Mouse (Mus musculus) Patski (cell line): ENCODE results near the gene Gtpbp2. TPM values are rescaled to one million over a fixed set of nuclear protein-coding genes. Genes with fewer than 3 reads are reported as not detected.

Experiments
- ATAC-seq: fragments of 100-300 bp; one replicate; pipeline ENCODE4 v1.8.0; 2021
- CTCF ChIA-PET: fragments of 350-600 bp; sonication (Branson Sonifier 250); formaldehyde crosslinking; loops from one replicate; lab custom pipeline; 2022; ENCODE audit warnings: inconsistent platforms; lab: Charles Lee
- POLR2A ChIA-PET: fragments of 350-600 bp; sonication (Branson Sonifier 250); formaldehyde crosslinking; loops from one replicate; lab custom pipeline; 2022; ENCODE audit warnings: antibody characterized with exemption, inconsistent platforms; lab: Charles Lee
- DNase-seq: peaks from one replicate; pipeline ENCODE4 v3.0.0-alpha.2; 2011; ENCODE audit warnings: low read depth, low spot score
- H3K27me3 ChIP-seq: fragments of 371-371 bp; one replicate; pipeline ENCODE4 v1.5.1; 2021
- CTCF ChIP-seq: fragments of 100-300 bp; IDR thresholded peaks from one replicate; pipeline ENCODE4 v1.5.1; 2021
- in situ Hi-C: fragments of 300-500 bp; cut with MboI; formaldehyde crosslinking; loops from 3 replicates; pipeline ENCODE4 v1.11.1; 2018; ENCODE audit warnings: low pct_unique_long_range_greater_than_20kb, mixed read lengths
- polyA plus RNA-seq: library from polyadenylated mRNA; unstranded; gene quantifications from one replicate; pipeline ENCODE4 v1.2.3, GENCODE M21; 2021

Gene Gtpbp2
- polyA plus RNA-seq, 1 experiment from 2014 or later, result 84.7 TPM

DNA sequence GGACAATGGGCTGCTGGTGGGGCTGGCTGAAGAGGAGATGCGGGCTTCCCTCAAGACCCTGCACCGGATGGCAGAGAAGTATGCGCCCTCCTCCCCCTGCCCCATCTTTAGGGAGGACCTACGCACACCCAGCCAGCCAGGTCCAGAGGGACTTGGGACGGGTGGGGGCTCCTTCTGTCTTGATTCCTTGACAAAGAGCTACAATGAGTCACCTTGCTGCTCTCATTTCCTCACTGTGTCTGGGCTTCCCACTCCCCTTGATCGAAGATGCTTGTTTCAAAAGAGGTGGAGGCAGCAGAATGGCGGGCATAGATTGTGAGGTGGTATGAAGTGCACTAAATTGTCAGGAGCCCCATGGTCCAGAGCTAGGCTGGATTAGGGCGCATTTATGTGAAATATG lies 3.5 kb downstream of the Gtpbp2 start:
- ChIA-PET POLR2A (no interaction called here), CTCF (no interaction called here)
- no peaks in the 10 kb centered on the region for H3K27me3 ChIP-seq
- no peak for ATAC-seq
- in situ Hi-C loops, result no loop called here
- DNase-seq, result no peak
- TF ChIP-seq CTCF, result no peak

DNA sequence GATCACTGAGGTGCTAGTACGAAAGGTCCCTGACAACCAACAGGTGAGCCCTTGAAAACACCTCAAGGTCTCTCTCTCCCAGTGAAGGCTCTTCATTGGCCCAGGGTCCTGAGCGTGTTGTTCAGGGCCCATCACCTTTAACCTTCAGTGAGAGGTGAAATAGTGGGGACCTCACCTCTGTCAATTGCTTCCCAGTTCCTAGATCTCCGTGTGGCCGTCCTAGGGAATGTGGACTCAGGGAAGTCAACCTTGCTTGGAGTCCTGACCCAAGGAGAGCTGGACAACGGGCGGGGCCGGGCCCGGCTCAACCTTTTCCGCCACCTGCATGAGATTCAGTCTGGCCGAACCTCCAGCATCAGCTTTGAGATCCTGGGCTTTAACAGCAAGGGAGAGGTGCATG lies 4.0 kb downstream of the Gtpbp2 start:
- ChIA-PET CTCF (no interaction called here), POLR2A (no interaction called here)
- no peaks in the 10 kb centered on the region for H3K27me3 ChIP-seq
- no peak for TF ChIP-seq CTCF
- ATAC-seq, result no peak
- no peak for DNase-seq
- in situ Hi-C loops, result no loop called here

DNA sequence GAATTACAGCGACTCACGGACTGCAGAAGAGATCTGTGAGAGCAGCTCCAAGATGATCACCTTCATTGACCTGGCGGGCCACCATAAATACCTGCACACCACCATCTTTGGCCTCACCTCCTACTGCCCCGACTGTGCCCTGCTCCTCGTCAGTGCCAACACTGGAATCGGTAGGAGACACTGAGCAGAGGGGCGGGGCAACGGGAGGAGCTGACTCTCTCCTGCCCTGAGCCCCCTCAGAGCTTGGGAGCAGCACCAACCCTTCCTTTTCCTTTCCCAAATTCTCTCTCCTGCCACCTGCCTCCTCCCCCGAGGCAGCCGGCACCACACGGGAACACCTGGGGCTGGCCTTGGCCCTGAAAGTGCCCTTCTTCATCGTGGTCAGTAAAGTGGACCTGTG lies 4.6 kb downstream of the Gtpbp2 start:
- POLR2A ChIA-PET, result no interaction called here
- no peaks in the 10 kb centered on the region for H3K27me3 ChIP-seq
- no peak for TF ChIP-seq CTCF
- CTCF ChIA-PET, result no interaction called here
- no peak for ATAC-seq
- in situ Hi-C loops, result no loop called here
- DNase-seq, result no peak

DNA sequence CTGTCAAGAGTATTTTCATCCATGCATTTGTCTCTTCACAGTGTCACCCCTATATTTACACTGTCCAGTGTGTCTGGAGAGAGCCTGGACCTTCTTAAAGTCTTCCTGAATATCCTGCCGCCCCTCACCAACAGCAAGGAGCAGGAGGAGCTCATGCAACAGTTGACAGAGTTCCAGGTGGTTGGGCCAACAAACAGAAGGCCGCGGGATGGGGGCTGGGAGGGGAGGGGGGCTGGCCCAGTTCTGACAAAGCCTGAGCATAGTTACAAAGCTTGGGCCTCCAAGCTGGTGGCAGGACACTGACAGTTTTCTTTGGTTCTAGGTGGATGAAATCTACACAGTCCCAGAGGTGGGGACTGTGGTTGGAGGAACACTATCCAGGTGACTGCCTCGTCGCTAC lies 5.4 kb downstream of the Gtpbp2 start:
- no peak for DNase-seq
- ATAC-seq, result no peak
- in situ Hi-C loops, result no loop called here
- H3K27me3 ChIP-seq, result no peaks in the 10 kb centered on the region
- CTCF ChIA-PET, result no interaction called here
- no peak for TF ChIP-seq CTCF
- POLR2A ChIA-PET, result no interaction called here

DNA sequence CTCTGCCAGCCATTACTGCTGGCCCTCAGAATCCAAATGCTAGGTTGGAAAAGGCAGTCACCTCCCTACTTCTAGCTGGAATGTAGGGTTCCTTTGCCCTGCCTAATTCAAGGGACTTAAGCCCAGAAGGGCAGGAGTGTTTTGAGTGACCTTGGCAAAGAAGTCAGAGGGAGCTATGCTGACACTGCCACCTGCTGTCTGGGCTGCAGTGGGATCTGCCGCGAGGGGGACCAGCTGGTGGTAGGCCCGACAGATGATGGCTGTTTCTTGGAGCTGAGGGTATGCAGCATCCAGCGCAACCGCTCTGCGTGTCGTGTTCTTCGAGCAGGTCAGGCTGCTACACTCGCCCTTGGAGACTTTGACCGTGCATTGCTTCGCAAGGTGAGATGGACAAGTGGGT lies 6.2 kb downstream of the Gtpbp2 start:
- no peaks in the 10 kb centered on the region for H3K27me3 ChIP-seq
- POLR2A ChIA-PET, result no interaction called here
- DNase-seq (no peak), ATAC-seq (no peak)
- in situ Hi-C loops, result no loop called here
- TF ChIP-seq CTCF, result no peak
- CTCF ChIA-PET, result no interaction called here

GRCm38 (mm10) chr17:46168318-46168717 lies 7.5 kb downstream of the Gtpbp2 start:
- in situ Hi-C loops, result no loop called here
- ChIA-PET CTCF (interaction anchor here (0.9 kb wide), 1 partner anchor 31 kb away, joined by 3 read pairs; no protein-coding TSS in a partner anchor), POLR2A (no interaction called here)
- ATAC-seq (no peak), DNase-seq (no peak)
- no peak for TF ChIP-seq CTCF
- H3K27me3 ChIP-seq, result no peaks in the 10 kb centered on the region

DNA sequence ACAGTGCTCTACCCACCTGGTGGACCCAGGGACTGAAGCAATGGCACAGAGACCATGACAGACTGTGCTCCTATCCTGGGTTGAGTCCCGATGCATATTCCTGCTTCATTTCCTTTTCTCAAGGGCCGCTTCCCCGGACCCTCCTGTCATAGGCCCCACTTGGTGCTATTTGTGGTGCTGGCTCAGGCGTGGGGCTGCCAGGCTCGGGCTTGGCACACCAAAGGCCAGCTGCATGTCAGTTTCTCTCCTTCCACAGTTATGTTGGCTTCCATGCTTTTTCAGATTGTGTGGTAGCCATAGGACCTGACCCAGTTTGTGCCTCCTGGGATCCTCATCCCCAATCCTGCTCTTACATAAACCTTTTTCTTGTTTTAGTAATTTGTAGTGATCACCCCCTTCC lies 7.9 kb downstream of the Gtpbp2 start:
- TF ChIP-seq CTCF, result no peak
- ATAC-seq (no peak), DNase-seq (no peak)
- in situ Hi-C loops, result no loop called here
- no peaks in the 10 kb centered on the region for H3K27me3 ChIP-seq
- POLR2A ChIA-PET, result no interaction called here
- CTCF ChIA-PET, result no interaction called here

- TF ChIP-seq CTCF, result no peak
- ATAC-seq, result no peak
These were observed 9.7 kb downstream of the Gtpbp2 start for GRCm38 (mm10) chr17:46170538-46170937.

DNA sequence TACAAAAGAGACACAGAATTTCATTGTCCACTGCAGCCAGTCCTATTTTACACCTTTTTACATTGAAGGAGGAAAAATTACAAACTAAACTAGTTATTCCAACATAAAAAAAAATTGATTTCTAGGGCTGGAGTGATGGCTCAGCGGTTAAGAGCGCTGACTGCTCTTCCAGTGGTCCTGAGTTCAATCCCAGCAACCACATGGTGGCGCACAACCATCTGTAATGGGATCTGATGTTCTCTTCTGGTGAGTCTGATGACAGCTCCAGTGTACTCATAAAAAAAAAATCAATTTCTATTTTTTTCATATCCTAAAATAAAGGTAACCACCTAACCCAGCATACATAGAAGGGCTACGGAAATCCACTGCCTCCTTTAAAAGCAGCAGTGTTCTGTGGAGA lies 21.4 kb downstream of the Gtpbp2 start:
- ATAC-seq, result no peak
- POLR2A ChIA-PET, result interaction anchor here (0.6 kb wide), 1 partner anchor 34 kb away, joined by 3 read pairs; no protein-coding TSS in a partner anchor

More at GRCm38 (mm10) chr17:46170538-46170937, 9.7 kb downstream of the Gtpbp2 start:
- H3K27me3 ChIP-seq, result no peaks in the 10 kb centered on the region
- in situ Hi-C loops, result no loop called here
- POLR2A ChIA-PET, result no interaction called here
- CTCF ChIA-PET, result interaction anchor here (0.9 to 1.4 kb wide), 3 partner anchors 10 to 20 kb away, joined by 3 read pairs; no protein-coding TSS in a partner anchor
- DNase-seq, result no peak

DNA sequence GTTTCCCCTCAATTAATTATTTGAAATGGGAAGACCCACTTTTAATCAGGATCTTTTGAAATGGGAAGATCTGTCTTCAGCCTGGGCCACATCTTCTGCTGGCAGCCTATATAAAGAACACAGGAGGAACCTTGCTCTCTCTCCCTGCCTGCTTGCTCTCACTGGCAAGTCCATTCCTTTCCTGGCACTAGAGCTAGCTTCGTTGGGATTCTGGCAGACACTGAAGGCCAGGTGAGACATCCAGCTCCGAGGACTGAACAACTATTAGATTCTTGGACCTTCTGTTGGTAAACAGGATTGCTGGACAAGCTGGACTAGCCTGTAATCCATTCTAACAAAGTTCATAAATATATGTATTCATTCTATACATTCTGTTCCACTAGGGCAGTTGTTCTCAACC lies 28.0 kb downstream of the Gtpbp2 start:
- ChIA-PET POLR2A (no interaction called here), CTCF (no interaction called here)
- no peak for TF ChIP-seq CTCF
- no peaks in the 10 kb centered on the region for H3K27me3 ChIP-seq
- DNase-seq (no peak), ATAC-seq (no peak)
- in situ Hi-C loops, result no loop called here

More for the DNA sequence above, 21.4 kb downstream of the Gtpbp2 start:
- CTCF ChIA-PET, result interaction anchor here (1.0 kb wide), 1 partner anchor 10 kb away, joined by 4 read pairs; no protein-coding TSS in a partner anchor
- peak; percentile 55 for TF ChIP-seq CTCF
- no peak for DNase-seq
- in situ Hi-C loops, result no loop called here
- H3K27me3 ChIP-seq, result no peaks in the 10 kb centered on the region

DNA sequence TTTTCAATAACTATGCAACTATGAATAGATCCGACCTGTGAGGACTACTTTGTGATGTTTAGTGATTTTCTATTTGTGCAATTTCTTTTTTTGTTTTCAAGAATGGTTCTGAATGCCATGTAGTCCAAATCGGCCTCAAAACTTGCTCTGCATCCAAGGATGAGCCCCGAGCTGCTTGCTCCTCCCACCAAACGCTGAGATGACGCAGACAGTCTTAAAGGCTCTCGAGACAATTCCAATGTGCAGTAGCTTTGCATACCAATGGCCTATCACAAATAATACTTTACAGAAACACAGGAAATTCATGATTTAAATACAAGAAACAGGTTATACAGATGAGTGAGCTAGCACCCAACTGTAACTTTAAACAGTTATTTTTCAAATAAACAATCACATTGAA lies 40.3 kb downstream of the Gtpbp2 start:
- ChIA-PET CTCF (interaction anchor here (1.4 kb wide), 1 partner anchor 28 kb away, joined by 4 read pairs; no protein-coding TSS in a partner anchor), POLR2A (interaction anchor here (0.9 kb wide), 1 partner anchor 41 kb away, joined by 3 read pairs; no protein-coding TSS in a partner anchor)
- DNase-seq (no peak), ATAC-seq (no peak)
- H3K27me3 ChIP-seq, result no peaks in the 10 kb centered on the region
- TF ChIP-seq CTCF, result no peak
- in situ Hi-C loops, result no loop called here

DNA sequence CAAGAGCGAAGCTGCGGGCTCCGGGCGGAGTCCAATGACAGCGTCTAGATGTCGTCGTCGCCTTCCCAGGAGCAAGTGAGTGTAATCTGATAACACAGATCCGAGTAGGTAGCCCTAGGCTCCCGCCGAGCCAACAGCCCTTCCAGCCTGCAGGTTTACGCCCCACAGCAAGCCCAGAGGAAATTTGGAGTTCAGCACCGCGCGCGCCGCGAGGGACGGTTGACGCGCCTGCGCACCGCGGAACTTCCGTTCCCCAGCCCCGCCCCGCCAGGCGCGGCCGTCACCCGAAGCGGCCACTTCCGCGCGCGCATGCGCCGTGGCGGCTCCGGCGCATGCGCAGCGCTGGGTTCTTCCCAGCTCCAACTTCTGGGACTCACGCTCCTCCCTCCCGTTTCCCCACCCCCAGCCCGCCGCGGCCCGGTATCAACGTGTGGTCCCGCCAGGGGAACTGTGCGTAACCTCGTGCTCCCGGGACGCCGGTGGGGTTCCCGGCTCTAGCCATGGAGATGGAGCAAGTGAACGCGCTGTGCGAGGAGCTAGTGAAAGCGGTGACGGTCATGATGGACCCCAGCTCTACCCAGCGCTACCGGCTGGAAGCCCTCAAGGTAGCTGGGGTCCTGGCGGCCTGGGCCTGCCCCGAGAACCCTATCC lies 41.7 kb downstream of the Gtpbp2 start, which contains the start of the genes Polh and Xpo5:
TSS of gene Polh (minus strand) at position 225 of the 651 bp plus-strand sequence.
TSS of gene Xpo5 (plus strand) at position 362 of the 651 bp plus-strand sequence.
- ATAC-seq, result peak; percentile 89
- in situ Hi-C loops, result no loop called here
- no peak for TF ChIP-seq CTCF
- no peaks in the 10 kb centered on the region for H3K27me3 ChIP-seq
- ChIA-PET POLR2A (interaction anchor here (1.4 kb wide), 1 partner anchor 40 kb away, joined by 3 read pairs; no protein-coding TSS in a partner anchor), CTCF (no interaction called here)
- DNase-seq, result peak; percentile 43
